Mouse (Mus musculus) frontal cortex, adult 2 months (tissue): Measurements from ENCODE around the gene Ccdc162. TPM values are rescaled to one million over a fixed set of nuclear protein-coding genes. Genes with fewer than 3 reads are reported as not detected.

Experiments
- DNase-seq, 2 experiments: peaks; one replicate each; pipeline ENCODE4 v3.0.0; 2022; ENCODE audit warnings: low spot score in 1 of 2; ENCODE audit errors: extremely low spot score in 1 of 2
- polyA plus RNA-seq: library from polyadenylated mRNA; depleted of rRNA; stranded (reverse); fragments of >200 nt; gene quantifications from 2 replicates; pipeline ENCODE4 v1.2.3, GENCODE M21; 2012

Gene Ccdc162
- polyA plus RNA-seq, 1 experiment, result 1.4 TPM

- peak in 1 of 2 experiments; percentile 22 for DNase-seq
Measured at GRCm38 (mm10) chr10:41586947-41587852, 129.2 kb downstream of the Ccdc162 start.

- DNase-seq, result no peak
Measured at GRCm38 (mm10) chr10:41583383-41583782, 133.1 kb downstream of the Ccdc162 start.

- no peak for DNase-seq
Measured at GRCm38 (mm10) chr10:41582901-41583361, 133.5 kb downstream of the Ccdc162 start.

GRCm38 (mm10) chr10:41580441-41580840, 136.0 kb downstream of the Ccdc162 start:
- DNase-seq, result no peak

GRCm38 (mm10) chr10:41578541-41578940, 137.9 kb downstream of the Ccdc162 start:
- no peak for DNase-seq

DNA sequence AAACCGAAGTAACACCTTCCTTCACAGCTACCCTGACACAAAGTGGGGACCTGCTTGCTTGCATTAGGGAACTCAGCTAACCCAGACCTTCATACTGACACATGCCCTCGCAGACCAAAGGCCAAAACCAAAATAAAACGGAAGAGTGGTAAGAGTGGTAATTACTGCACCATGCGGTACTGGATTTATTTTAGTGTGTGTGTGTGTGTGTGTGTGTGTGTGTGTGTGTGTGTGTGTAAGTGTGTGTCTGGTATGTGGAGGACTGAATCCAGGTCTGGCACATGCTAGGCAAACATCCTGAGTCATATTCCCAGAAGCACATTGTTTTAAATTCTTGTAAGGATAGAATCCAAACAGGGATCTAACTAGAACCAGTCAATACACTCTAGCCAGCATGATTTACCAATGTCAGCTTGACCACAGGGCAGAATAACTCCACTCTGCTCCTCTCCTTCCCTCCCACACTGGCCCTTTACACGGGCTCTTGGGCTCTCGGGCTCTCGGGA, 140.1 kb downstream of the Ccdc162 start:
- no peak for DNase-seq

GRCm38 (mm10) chr10:41575451-41576327, 140.7 kb downstream of the Ccdc162 start:
- no peak for DNase-seq

DNA sequence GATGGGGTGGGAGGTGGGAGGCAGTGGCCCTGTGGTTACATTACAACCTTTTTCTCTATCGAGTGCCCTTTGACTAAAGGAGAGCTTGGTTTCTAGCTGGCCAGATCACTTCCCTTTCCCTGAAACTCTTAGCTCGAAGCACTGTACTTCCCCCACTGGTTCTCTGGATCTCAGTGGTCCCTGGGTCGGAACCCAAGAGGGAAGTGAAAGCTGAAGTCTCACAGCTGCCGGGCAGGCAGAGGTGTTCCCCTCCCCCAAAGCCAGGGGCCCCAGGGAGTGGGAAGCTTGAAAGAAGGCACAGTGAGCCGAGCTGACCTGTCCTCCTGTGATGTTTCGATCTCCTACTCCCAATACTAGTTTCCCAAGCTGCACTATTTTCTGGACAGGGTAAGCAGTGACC, 143.2 kb downstream of the Ccdc162 start:
- peak; percentile 7 to 12 for DNase-seq

DNA sequence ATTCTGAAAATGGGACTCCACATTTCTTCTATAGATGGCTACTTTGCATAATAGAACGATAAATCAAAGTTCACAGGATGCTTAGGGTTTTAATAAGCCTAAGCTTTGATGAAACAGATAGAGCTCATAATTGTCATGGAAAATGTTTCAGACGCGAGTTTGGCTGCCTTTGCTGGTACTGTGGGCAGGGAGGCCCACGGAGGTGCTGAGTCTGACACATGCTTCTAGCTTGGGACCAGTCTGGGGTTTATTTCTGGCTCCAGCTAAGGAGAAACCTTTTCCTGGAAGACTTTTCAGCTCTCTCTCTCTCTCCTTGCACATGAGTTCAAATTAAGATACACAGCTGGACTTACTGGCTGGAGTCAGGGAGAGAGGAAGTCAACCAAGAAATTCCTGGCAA, 144.2 kb downstream of the Ccdc162 start:
- peak; percentile 9 to 46 for DNase-seq

- DNase-seq, result no peak
Measured at GRCm38 (mm10) chr10:41571065-41571464, 145.4 kb downstream of the Ccdc162 start.

DNA sequence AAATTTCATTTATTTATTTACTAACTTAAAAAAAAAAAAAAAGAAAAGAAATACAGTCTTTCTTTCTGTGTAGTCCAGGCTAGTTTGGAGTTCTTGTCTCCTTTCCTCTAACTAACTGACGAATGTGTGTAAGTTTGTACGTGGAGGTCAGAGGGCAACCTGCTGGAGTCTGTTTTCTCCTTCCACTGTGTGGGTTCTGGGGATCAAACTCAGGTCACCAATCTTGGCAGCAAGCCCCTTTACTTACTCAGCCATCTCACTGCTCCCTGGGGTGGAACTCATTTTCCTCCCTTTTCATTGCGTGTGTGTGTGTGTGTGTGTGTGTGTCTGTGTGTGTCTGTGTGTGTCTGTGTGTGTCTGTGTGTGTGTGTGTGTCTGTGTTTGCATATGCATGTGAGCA, 148.1 kb downstream of the Ccdc162 start:
- DNase-seq, result no peak

DNA sequence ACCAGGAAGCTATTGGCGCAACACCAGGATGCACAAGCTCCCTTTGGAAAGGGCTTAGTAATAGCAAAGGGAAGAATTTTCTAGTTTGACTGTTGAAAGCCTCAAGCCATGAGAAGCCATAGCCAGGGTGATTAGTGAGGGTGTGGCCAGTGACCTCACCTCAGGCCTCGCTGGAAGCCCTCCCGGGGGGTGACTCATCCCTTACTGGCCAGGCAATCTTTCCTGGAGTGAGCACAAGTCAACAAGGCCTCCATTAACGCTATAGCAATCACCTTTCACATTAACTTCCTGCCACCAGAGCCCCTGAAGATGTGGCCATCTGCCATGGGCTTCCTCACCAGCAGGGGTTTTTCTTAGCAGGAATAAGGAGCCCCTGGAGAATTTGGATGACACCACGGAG, 151.3 kb downstream of the Ccdc162 start:
- no peak for DNase-seq

DNA sequence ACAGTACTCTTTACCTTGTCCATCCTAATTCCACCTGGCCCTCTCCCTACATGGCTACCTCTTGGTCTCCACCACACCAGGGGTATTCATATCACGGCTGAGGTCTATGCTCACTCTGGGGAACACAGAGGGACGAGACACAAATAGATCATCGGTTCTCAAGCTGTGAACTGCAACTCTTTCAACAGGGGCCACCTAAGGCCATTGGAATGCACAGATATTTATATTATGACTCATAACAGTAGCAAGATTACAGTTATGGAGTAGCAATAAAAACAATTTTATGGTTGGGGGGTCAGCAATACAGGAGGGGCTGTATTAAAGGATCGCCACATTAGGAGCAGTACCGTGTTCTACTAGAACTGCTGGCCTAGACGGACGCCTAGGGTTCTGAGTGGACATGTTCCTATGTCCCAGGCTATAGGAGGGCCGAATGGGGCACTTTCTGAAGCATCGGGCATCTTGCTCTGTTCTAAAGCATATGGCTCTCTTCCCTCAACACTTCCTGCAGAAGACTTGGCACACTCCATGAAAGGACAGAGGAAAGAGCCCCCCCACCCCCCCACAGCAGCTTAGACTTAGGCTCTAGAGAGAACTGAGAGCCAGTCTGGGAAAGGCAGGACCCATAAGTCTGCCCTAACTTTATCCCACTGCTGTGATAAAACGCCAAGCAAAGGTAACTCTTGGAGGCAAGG, 154.6 kb downstream of the Ccdc162 start:
- no peak for DNase-seq

DNA sequence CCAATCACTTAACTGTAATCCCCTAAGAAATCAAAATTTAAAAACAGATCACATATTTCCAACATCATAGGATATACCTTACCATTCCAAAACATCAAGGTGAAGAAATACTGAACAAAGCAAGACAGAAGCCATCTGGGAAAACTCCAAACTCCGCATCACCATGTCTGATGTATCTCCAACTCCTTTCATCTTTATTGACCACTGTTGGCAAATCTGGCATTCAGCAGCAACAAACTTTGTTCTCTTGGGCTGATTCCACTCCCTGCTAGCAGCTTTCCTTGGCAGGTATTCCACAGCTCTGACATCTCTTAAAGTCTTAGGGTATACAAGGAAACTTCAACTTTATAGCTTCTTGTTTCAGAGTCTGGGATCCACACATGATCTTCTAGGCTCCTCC, 158.0 kb downstream of the Ccdc162 start:
- no peak for DNase-seq

GRCm38 (mm10) chr10:41555081-41555480, 161.4 kb downstream of the Ccdc162 start:
- DNase-seq, result no peak

- DNase-seq, result no peak
Measured at GRCm38 (mm10) chr10:41553711-41554110, 162.7 kb downstream of the Ccdc162 start.

- DNase-seq, result peak; percentile 8 to 65
Measured at GRCm38 (mm10) chr10:41552847-41553589, 163.4 kb downstream of the Ccdc162 start.

DNA sequence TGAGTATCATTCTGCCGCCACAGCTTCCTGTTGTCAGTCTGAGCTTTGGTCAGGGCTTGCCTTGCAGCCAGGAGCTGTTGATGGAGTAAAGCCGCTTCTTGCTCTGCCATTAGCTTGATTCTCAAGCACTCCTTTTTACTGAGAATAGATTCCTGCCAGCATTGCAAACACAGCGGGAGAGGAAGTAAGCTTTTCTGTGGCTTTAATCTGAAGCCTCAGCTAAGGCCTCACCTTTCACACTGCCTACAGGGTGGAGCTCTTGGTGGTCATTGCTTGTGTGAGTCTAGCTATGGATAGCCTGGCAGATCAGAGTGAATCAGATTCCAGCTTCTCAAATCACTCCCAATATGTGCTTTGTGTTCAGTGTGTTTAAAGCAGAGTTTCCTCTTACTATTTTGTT, 164.1 kb downstream of the Ccdc162 start:
- no peak for DNase-seq

- DNase-seq, result no peak
Measured at GRCm38 (mm10) chr10:41550711-41551110, 165.7 kb downstream of the Ccdc162 start.
